Mouse (Mus musculus) heart, embryonic 16.5 days (tissue): Measurements from ENCODE around the gene Rhbdf2. TPM values are rescaled to one million over a fixed set of nuclear protein-coding genes. Genes with fewer than 3 reads are reported as not detected.
A peak's percentile ranks its signal among the peaks of the same experiment; 100 is the strongest.

Source experiments
- ATAC-seq: fragments of 200-750 bp; cut with Nextera tagmentation; replicated peaks from 2 replicates; pipeline ENCODE4 v1.8.0; 2017; ENCODE audit warnings: moderate number of reproducible peaks; ENCODE audit not compliant: insufficient read depth, low FRiP score; ENCODE audit errors: extremely low read depth
- H3K27ac ChIP-seq: fragments of 300-500 bp; sonication (generic); 2 replicates; pipeline ENCODE4 v1.5.1; 2014; ENCODE audit warnings: mild to moderate bottlenecking, low read length, control low read depth, moderate library complexity
- H3K27me3 ChIP-seq: fragments of 300-500 bp; sonication (generic); 2 replicates; pipeline ENCODE4 v1.6.1; 2014; ENCODE audit warnings: low read length, mixed read lengths; ENCODE audit not compliant: control insufficient read depth, insufficient read depth
- H3K36me3 ChIP-seq: fragments of 300-500 bp; sonication (generic); 2 replicates; pipeline ENCODE4 v1.6.1; 2014; ENCODE audit not compliant: control insufficient read depth, insufficient read depth
- H3K4me1 ChIP-seq: fragments of 300-500 bp; sonication (generic); 2 replicates; pipeline ENCODE4 v1.6.1; 2014; ENCODE audit warnings: low read length, mixed read lengths; ENCODE audit not compliant: control insufficient read depth, insufficient read depth
- H3K4me2 ChIP-seq: fragments of 300-500 bp; sonication (generic); 2 replicates; pipeline ENCODE4 v1.6.1; 2014; ENCODE audit warnings: low read depth, mild to moderate bottlenecking, control low read depth, low read length
- H3K4me3 ChIP-seq: fragments of 300-500 bp; sonication (generic); 2 replicates; pipeline ENCODE4 v1.5.1; 2014; ENCODE audit warnings: mild to moderate bottlenecking, control low read depth, low read length
- H3K9ac ChIP-seq: fragments of 300-500 bp; sonication (generic); 2 replicates; pipeline ENCODE4 v1.6.1; 2014; ENCODE audit warnings: low read length, control low read depth
- H3K9me3 ChIP-seq: fragments of 300-500 bp; sonication (generic); replicated peaks from 2 replicates; pipeline ENCODE4 v1.6.1; 2016; ENCODE audit warnings: low read length; ENCODE audit not compliant: control insufficient read depth
- WGBS: fragments of 180-500 bp; shearing (Covaris S2); extraction: QIAGEN DNeasy Blood & Tissue Kit; methylation state at CpG from one replicate; pipeline ENCODE4 v1.1.7; 2014; 5-methylcytosine and 5-hydroxymethylcytosine counted together
- polyA plus RNA-seq: library from polyadenylated mRNA; unstranded; fragments of >200 nt; fragmentation: Nextera tagmentation; extraction: Ambion mirVana; gene quantifications from 2 replicates; pipeline ENCODE4 v1.2.1, GENCODE M21; 2015

The Rhbdf2 gene
- polyA plus RNA-seq, 1 experiment from 2014 or later: 9.9 TPM

GRCm38 (mm10) chr11:116653709-116654221, 26.9 kb upstream of the Rhbdf2 start:
- ATAC-seq: no peak
- Histone ChIP-seq H3K27ac (no peak overlapping the region), H3K4me1 (peaks cover 23% of the 10 kb centered on the region), H3K27me3 (peaks cover 38% of the 10 kb centered on the region), H3K4me2 (peak overlapping the region; percentile 95), H3K9me3 (no peaks in the 10 kb centered on the region), H3K9ac (peak overlapping the region; percentile 68), H3K36me3 (no peaks in the 10 kb centered on the region), H3K4me3 (peak overlapping the region; percentile 59)
- WGBS: under 1% methylated on average over 47 of the region's 47 CpGs

DNA sequence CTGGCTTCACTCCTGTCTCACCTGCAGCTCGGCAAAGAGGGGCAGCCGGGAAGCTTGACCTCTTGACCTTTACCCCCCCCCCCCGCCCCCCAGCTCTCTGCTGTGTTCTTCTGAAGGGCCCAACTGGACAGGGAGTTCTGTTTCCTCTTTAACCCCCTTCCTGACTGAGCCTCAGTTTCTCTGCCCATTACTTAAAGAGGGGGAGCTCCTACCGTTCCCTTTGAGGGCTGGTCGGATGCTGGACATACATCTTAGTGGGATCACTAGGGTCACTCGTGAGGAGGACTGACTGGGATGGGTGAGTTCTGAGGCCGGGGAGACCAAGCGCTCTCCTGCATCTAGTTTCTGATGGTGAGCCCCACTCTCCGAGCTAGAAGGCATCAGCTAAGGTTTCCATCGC, 26.4 kb upstream of the Rhbdf2 start, which contains the start of gene Prcd:
TSS of gene Prcd (plus strand) at position 301 of the 400 bp plus-strand sequence.
- 6% methylated on average over 10 of the region's 10 CpGs for WGBS
- H3K4me3 ChIP-seq: peak within 1 kb of the TSS; percentile 59
- peak within 1 kb of the TSS; percentile 95 for H3K4me2 ChIP-seq
- H3K36me3 ChIP-seq: no peaks in the 10 kb centered on the region
- H3K9ac ChIP-seq: peak within 1 kb of the TSS; percentile 68
- H3K4me1 ChIP-seq: peaks cover 22% of the 10 kb centered on the region
- H3K27ac ChIP-seq: no peak within 1 kb of the TSS
- peaks cover 38% of the 10 kb centered on the region for H3K27me3 ChIP-seq
- no peak for ATAC-seq
- H3K9me3 ChIP-seq: no peaks in the 10 kb centered on the region

DNA sequence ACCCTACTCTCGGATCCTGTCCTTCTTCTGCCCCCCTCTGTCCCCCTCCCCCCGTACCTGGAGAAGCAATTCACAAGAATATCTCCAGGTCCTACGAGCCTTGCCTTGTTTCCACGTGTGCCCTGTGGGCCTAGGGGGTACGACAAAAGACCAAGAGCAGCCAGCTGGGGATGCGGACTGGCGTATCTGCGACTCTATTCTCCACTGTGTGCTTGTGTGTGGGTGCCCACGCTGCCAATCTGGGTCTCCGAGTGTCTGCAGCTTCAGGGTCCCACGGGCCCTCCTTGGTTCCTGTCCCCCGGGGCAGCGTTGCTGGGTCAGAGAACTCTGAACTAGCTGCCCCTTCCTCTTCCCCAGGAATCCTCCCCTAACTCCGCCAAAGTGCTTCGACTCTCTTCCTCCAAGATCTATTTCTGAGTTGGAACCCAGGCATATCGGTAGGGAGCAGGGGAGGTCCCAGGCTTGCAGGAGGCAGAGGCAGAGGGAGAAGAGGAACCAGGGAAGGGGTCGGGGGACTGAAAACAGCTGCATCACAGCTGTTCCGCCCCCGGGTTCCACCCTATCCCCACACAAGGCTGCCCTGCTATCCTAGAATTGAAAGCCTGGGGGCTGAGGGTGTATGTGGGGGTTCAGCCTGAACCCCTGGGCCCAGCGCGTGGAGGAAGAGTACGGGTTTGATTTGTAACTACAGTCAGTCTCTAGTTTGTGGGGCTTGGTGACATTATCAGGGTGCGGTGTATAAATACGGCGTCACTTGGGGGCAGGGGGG, 25.7 kb upstream of the Rhbdf2 start:
- H3K27ac ChIP-seq: no peak overlapping the region
- WGBS: 68% methylated on average over 25 of the region's 25 CpGs
- no peaks in the 10 kb centered on the region for H3K36me3 ChIP-seq
- no peaks in the 10 kb centered on the region for H3K9me3 ChIP-seq
- peak overlapping the region; percentile 95 for H3K4me2 ChIP-seq
- ATAC-seq: no peak
- H3K4me1 ChIP-seq: peaks cover 18% of the 10 kb centered on the region
- H3K27me3 ChIP-seq: peaks cover 40% of the 10 kb centered on the region
- H3K4me3 ChIP-seq: peak overlapping the region; percentile 25; the same call in 1 of the 2 replicates
- no peak overlapping the region for H3K9ac ChIP-seq

DNA sequence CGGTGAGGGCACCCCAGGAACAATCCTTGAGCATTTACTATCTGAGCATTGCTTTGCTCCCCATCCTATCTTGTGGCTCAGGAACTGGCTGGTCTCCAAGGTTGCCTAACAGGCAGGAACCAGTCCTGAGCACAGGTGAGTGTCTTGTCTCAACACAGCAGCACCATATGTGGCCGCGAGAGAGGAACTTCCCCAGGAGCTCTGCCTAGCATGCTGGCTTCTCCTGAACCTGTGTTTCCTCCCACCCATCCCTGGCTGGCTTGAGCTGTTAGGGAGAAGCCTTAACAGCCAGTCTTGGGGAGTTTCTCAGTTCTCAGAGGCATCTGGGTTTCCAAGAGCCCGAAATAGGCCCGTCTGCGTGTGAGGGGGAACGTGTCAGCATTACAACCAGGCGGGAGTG, 24.5 kb upstream of the Rhbdf2 start:
- Histone ChIP-seq H3K4me3 (no peak overlapping the region), H3K36me3 (no peaks in the 10 kb centered on the region), H3K9ac (no peak overlapping the region), H3K4me2 (no peak overlapping the region), H3K4me1 (peaks cover 8% of the 10 kb centered on the region), H3K9me3 (no peaks in the 10 kb centered on the region), H3K27ac (no peak overlapping the region), H3K27me3 (peaks cover 41% of the 10 kb centered on the region)
- no peak for ATAC-seq
- 78% methylated on average over 8 of the region's 8 CpGs for WGBS

- no peaks in the 10 kb centered on the region for H3K36me3 ChIP-seq
- no peaks in the 10 kb centered on the region for H3K9me3 ChIP-seq
- H3K4me2 ChIP-seq: no peak overlapping the region
- H3K9ac ChIP-seq: no peak overlapping the region
- WGBS: 82% methylated on average over 8 of the region's 8 CpGs
- no peak overlapping the region for H3K4me3 ChIP-seq
- H3K27me3 ChIP-seq: peaks cover 41% of the 10 kb centered on the region
- ATAC-seq: no peak
- H3K4me1 ChIP-seq: peaks cover 6% of the 10 kb centered on the region; the same call in 1 of the 2 replicates
- no peak overlapping the region for H3K27ac ChIP-seq
Measured at GRCm38 (mm10) chr11:116650811-116651210, 24.0 kb upstream of the Rhbdf2 start.

GRCm38 (mm10) chr11:116649711-116650337, 23.0 kb upstream of the Rhbdf2 start:
- no peak overlapping the region for H3K4me3 ChIP-seq
- H3K36me3 ChIP-seq: no peaks in the 10 kb centered on the region
- no peak overlapping the region for H3K9ac ChIP-seq
- H3K27ac ChIP-seq: no peak overlapping the region
- no peaks in the 10 kb centered on the region for H3K9me3 ChIP-seq
- peaks cover 6% of the 10 kb centered on the region; the same call in 1 of the 2 replicates for H3K4me1 ChIP-seq
- H3K4me2 ChIP-seq: no peak overlapping the region
- H3K27me3 ChIP-seq: peaks cover 36% of the 10 kb centered on the region
- 85% methylated on average over 13 of the region's 13 CpGs for WGBS
- no peak for ATAC-seq

- WGBS: 63% methylated on average over 10 of the region's 10 CpGs
- peaks cover 4% of the 10 kb centered on the region; the same call in 1 of the 2 replicates for H3K4me1 ChIP-seq
Measured at GRCm38 (mm10) chr11:116648976-116649375, 22.2 kb upstream of the Rhbdf2 start.

DNA sequence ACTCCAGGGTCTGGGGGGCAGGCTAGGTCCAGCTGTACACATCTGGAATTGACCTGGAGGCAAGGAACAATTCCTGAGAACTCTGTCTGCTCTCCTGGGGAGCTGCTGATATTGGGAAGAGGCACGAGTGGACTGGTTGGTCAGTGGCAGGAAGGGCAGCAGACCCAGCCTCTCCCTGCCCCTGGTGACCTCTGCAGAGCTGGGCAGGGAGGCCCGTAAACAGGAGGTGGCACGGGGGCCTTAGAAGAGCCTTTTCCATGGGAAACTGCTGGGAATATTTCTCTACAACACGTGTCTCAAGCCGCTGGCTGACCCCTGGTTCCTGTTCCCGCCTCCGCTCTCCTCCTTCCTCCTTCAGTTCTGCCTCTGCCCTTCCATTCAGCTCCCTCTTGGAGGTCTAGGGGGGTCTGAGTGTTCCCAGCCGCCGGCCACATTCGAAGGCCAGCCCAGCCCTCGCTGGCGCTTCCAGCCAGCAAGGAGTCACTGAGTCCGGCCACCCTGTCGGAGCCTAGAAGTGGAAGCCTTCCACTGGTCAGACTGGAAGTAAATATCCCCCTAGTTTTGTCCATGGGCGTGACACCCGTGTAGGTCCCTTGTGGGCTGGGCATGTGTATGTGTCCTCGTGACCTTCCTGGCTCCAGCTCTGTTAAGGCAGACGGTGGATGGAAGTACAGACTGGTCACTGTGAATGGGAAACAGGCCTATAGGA, 21.5 kb upstream of the Rhbdf2 start:
- no peak overlapping the region for H3K4me2 ChIP-seq
- peak; percentile 19; the same call in 1 of the 2 replicates for ATAC-seq
- peaks cover 5% of the 10 kb centered on the region for H3K4me1 ChIP-seq
- no peak overlapping the region for H3K4me3 ChIP-seq
- peaks cover 26% of the 10 kb centered on the region for H3K27me3 ChIP-seq
- no peak overlapping the region for H3K9ac ChIP-seq
- H3K27ac ChIP-seq: peak overlapping the region; percentile 74
- 61% methylated on average over 18 of the region's 18 CpGs for WGBS
- no peaks in the 10 kb centered on the region for H3K9me3 ChIP-seq
- no peaks in the 10 kb centered on the region for H3K36me3 ChIP-seq

More at GRCm38 (mm10) chr11:116648976-116649375, 22.2 kb upstream of the Rhbdf2 start:
- Histone ChIP-seq H3K4me2 (no peak overlapping the region), H3K27me3 (peaks cover 29% of the 10 kb centered on the region), H3K36me3 (no peaks in the 10 kb centered on the region), H3K9me3 (no peaks in the 10 kb centered on the region), H3K4me3 (no peak overlapping the region), H3K9ac (no peak overlapping the region), H3K27ac (peak overlapping the region; percentile 18; the same call in 1 of the 2 replicates)
- no peak for ATAC-seq
